Mouse (Mus musculus): ENCODE measurements at regions not wholly inside any gene's neighbourhood (a gene's known extent, or its start where the extent isn't known, plus 50 kb on each side); places are given as distances from the start of the nearest gene placed in this dataset.

GRCm38 (mm10) chr12:27143310-27143709 lies 199.1 kb downstream of the Sox11 start:
- no peak for DNase-seq (ENCODE audit: low spot score in 2 of 2)

GRCm38 (mm10) chr12:27140335-27140702 lies 202.1 kb downstream of the Sox11 start:
- no peak for DNase-seq (ENCODE audit: low spot score in 2 of 2)

- no peak for DNase-seq (ENCODE audit: low spot score in 2 of 2)
Observed at GRCm38 (mm10) chr12:27139683-27140334, 202.6 kb downstream of the Sox11 start.

GRCm38 (mm10) chr12:27138663-27139633 lies 203.4 kb downstream of the Sox11 start:
- no peak for DNase-seq (ENCODE audit: low spot score in 2 of 2)

- no peak for DNase-seq (ENCODE audit: low spot score in 2 of 2)
Observed at GRCm38 (mm10) chr12:27135997-27136559, 206.3 kb downstream of the Sox11 start.

GRCm38 (mm10) chr12:27130544-27130943 lies 211.8 kb downstream of the Sox11 start:
- DNase-seq (ENCODE audit: low spot score in 2 of 2) = no peak

GRCm38 (mm10) chr12:27127054-27127605 lies 215.2 kb downstream of the Sox11 start:
- DNase-seq (ENCODE audit: low spot score in 2 of 2) = no peak

- no peak for DNase-seq (ENCODE audit: low spot score in 2 of 2)
Observed at GRCm38 (mm10) chr12:27118581-27118980, 223.8 kb downstream of the Sox11 start.

GRCm38 (mm10) chr12:27115392-27115791 lies 227.0 kb downstream of the Sox11 start:
- no peak for DNase-seq (ENCODE audit: low spot score in 2 of 2)

- DNase-seq (ENCODE audit: low spot score in 2 of 2) = no peak
Observed at GRCm38 (mm10) chr12:27104925-27105571, 237.3 kb downstream of the Sox11 start.

GRCm38 (mm10) chr12:27102996-27103395 lies 239.4 kb downstream of the Sox11 start:
- DNase-seq (ENCODE audit: low spot score in 2 of 2) = no peak

- no peak for DNase-seq (ENCODE audit: low spot score in 2 of 2)
Observed at GRCm38 (mm10) chr12:27089206-27089605, 253.2 kb downstream of the Sox11 start.

GRCm38 (mm10) chr12:27085890-27086289 lies 256.5 kb downstream of the Sox11 start:
- no peak for DNase-seq (ENCODE audit: low spot score in 2 of 2)

- DNase-seq (ENCODE audit: low spot score in 2 of 2) = no peak
Observed at GRCm38 (mm10) chr12:27083645-27084550, 258.5 kb downstream of the Sox11 start.

GRCm38 (mm10) chr12:27083089-27083488 lies 259.3 kb downstream of the Sox11 start:
- no peak for DNase-seq (ENCODE audit: low spot score in 2 of 2)

GRCm38 (mm10) chr12:27082624-27083023 lies 259.8 kb downstream of the Sox11 start:
- DNase-seq (ENCODE audit: low spot score in 2 of 2) = no peak

GRCm38 (mm10) chr12:27076107-27076738 lies 266.2 kb downstream of the Sox11 start:
- DNase-seq (ENCODE audit: low spot score in 2 of 2) = no peak

GRCm38 (mm10) chr12:27065011-27065517 lies 277.3 kb downstream of the Sox11 start:
- no peak for DNase-seq (ENCODE audit: low spot score in 2 of 2)

GRCm38 (mm10) chr12:27063518-27063917 lies 278.9 kb downstream of the Sox11 start:
- no peak for DNase-seq (ENCODE audit: low spot score in 2 of 2)
